Mouse (Mus musculus): ENCODE results near the gene Cbx3.

GRCm38 (mm10) chr6:51457770-51458387 is 12.3 kb upstream of the Cbx3 start:
- no peak for TF ChIP-seq CTCF (IDR thresholded peaks at IDR 0.05; ENCODE audit: extremely low read depth, insufficient read length, insufficient replicate concordance, low read depth, low read length)
- TF ChIP-seq POLR2A (IDR thresholded peaks at IDR 0.05; ENCODE audit: low read depth, low read length): no peak

Measured in small intestine, adult 2 months (tissue).